Mouse (Mus musculus) neutrophil, adult 5-6 weeks (primary cell): Measurements from ENCODE around the gene Lemd2. TPM values are rescaled to one million over a fixed set of nuclear protein-coding genes. Genes with fewer than 3 reads are reported as not detected.
"Not testable (repeated sequence)": the region's sequence is repeated elsewhere in the genome, so short reads cannot be mapped to it uniquely, and the experiment has no call there.

Source experiments
- ATAC-seq: fragments of 151-379, 151-347 bp; 2 replicates; pipeline ENCODE4 v1.8.0; 2017; ENCODE audit warnings: mild to moderate bottlenecking, moderate TSS enrichment; ENCODE audit not compliant: insufficient number of reproducible peaks, poor library complexity, low FRiP score, severe bottlenecking; ENCODE audit errors: extremely low read depth
- total RNA-seq: library from RNA; stranded (forward); fragments of 200-1000 nt; gene quantifications from 2 replicates; pipeline ENCODE4 v1.2.3, GENCODE M21; 2017

Lemd2 gene
- total RNA-seq: 64.4 and 69.6 TPM in 2 replicates

- peak; percentile 96 for ATAC-seq
These were observed at the start of gene Lemd2 for GRCm38 (mm10) chr17:27204075-27204909. Gene Lemd2, minus strand, starts transcription at chr17:27204469.

GRCm38 (mm10) chr17:27251150-27251549, 46.9 kb upstream of the Lemd2 start:
- ATAC-seq: no peak

GRCm38 (mm10) chr17:27250461-27250860, 46.2 kb upstream of the Lemd2 start:
- ATAC-seq: no peak

GRCm38 (mm10) chr17:27249073-27249472, 44.8 kb upstream of the Lemd2 start:
- ATAC-seq: no peak

GRCm38 (mm10) chr17:27247680-27248386, 43.6 kb upstream of the Lemd2 start:
- ATAC-seq: no peak

DNA sequence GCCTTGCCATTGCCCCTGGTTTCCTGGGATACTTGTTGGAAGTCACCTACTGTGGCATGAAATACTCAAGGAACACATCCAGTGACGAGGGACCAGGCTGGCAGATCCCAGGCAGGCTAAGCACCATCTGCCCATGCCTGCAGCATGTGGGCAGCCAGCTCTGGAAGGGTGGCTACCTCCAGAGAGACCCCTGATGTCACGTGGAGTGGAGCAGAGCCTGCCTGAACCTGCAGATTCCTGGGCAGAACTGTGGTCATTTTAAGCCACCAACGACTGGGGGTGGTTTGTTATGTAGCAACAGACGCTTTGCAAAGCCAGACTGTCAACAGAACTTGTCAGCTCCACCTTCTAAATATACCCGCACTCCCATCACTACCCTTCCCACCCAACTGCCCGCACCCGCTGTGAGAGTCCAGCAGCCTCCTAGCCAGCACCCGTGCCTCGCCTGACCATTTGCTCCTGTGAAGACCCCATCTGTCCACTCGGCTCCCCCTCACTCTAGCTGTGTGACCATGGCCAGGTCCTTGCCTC, 41.6 kb upstream of the Lemd2 start:
- ATAC-seq: no peak

DNA sequence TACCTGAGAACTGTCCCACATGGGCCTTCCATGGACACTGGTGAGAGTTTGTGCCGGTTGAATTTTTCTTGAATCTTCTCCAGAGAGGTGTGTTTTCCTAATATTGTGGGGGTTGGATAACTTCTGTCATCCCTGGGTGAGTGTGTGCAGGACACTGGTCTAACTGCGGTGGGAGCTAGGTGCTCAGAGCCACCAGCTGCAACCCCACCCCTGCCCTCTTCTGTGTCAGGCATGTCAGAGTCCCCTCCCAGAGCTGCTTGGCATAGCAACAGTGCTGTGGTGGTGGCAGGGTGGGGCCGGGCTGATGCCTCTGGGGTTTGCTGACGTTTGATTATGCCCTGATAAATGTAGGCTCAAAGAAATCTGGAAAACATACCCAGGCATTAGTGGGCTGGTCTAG, 40.6 kb upstream of the Lemd2 start:
- ATAC-seq: no peak

DNA sequence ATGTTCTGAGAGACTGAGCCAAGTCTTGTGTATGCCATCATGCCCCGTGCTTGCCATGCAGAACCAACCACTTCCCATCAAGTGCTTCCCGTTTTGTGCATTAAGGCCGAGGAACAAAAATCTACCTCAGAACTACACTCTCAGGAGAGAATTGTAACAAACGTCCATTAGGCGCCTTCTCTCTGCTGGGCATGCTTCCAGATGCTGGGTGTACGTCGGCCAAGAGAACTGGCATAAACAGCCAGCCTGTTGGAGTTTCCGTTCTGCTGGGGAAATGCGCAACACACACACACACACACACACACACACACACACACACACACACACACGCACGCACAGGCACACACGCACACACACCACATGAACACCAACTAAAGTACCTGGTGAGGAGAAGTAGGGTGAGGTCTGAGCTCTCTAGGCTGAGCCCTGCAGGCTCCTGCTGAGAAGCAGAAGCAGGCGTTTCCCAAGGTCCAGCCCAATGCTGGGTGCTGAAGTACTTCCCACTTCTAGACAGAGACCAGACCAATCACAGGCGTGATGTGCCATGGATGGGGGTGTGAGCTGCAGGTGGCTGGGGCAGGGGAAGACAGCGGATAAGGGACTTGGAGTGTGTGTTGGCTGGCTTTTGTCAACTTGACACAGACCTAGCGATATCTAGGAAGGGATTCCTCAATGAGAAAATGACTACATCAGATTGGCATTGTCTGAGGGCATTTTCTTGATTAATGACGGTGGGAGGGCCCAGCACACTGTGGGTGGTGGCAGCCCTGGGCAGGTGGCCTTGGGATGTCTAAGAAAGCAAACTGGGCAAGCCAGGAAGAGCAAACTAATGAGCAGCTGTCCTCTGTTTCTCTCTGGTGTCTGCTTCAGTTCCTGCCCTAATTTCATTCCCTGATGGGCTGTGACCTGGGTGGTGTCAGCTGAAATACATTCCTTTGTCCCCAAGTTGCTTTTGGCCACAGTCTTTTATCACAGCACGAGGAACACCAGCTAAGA, 38.2 kb upstream of the Lemd2 start:
- ATAC-seq: peak; percentile 52; the same call in 1 of the 2 replicates

DNA sequence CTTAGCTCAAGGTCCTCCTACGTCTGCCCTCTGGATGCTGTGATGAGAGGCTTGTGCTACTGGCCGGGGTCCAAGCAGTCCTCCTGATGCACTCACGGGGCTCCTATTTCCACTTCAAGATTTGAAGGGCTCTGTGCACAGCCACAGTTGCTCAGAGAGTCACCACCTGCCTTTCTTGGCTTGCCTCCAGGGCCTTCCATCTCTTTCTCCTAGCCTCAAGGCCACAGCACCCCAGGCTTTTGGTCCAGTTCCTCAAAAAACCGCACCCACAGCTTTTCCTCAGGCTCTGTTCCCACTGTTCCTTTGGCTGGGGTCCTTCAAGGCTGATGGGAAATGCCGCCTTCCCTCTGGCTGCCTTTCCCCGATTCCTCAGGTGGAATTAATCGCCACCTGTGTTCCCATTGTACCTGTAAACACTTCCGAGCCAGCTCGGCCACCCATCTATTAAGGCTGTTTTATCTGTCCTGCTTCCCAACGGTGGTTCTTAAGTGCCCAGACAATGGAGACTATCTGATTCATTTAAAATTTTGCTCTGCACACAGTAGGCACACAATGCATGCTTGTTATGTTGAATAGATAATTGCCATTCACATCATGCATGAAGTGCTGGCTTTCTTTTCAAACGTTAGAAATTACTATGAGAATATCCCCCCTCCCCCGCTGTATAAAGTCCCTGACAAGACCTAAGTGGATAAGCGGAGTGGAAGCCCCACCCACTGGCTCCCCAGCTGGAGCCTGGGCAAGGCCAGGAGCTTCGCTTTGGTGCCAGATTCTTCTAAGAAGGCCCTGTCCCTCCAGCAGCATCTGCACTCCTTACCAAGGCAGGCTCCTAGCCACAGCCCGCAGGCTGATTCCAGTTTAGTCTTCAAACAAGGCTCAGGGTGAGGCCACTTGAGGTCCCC, 36.5 kb upstream of the Lemd2 start:
- ATAC-seq: no peak

DNA sequence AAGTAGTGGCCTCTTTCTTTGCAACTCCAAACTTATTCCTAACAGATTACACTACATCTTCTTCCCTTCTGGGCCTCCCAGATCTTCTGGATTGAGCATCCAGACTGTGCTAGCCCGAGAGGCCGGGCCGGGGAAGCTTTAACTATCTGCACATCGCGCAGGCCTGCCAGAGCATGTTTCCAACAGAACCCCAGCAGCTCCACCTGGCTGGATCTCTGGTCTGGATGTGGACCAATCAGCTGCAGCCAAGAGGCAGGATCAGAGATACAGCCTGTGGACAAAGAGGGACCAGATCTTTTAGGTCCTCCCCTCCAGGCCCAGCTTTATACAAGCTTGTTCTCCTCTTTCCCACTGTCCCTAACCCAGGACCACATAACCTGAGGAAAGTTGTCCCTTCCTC, 35.7 kb upstream of the Lemd2 start:
- no peak for ATAC-seq

GRCm38 (mm10) chr17:27238637-27239036, 34.4 kb upstream of the Lemd2 start:
- ATAC-seq: no peak

DNA sequence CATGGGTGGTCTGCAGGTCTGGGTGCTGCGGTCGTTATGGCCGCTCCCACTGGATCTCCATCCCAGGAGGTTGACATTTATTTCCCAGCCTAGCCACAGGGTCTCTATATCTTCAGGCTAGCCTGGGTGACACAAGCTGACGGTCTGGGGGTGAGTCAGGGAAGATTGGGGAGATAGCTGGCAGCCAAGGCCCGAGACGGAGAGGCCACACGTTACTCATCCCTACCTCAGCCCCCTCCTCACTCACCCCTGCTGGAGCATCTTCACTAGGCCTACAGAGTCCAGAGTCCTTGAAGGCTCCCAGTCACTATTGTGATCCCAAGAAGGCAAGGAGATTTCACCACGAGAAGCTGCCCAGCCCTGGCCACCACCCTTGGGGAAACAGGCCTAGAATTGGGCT, 33.5 kb upstream of the Lemd2 start:
- ATAC-seq: no peak

DNA sequence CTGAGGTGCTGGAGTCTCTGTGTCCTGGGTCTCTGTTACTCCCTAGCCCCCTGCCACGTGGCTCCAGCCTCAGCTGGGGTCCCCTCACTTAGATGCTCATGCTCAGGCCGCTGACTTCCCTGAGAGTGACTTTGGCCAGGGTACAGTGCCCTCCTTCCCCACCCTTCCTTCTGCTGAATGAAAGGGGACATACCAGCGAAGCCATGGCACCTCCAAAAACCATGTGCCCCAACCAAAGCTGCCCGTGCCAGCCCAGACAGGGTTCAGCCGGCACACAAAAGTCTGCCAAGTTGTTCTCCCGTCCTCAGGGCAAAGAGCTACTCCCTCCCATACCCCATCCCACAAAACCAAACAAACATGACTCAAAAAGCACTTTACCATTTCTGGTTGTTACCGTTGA, 29.0 kb upstream of the Lemd2 start:
- no peak for ATAC-seq

- no peak for ATAC-seq
These were observed 27.9 kb upstream of the Lemd2 start for GRCm38 (mm10) chr17:27232176-27232575.

GRCm38 (mm10) chr17:27231586-27231985, 27.3 kb upstream of the Lemd2 start:
- ATAC-seq: not testable (repeated sequence)

DNA sequence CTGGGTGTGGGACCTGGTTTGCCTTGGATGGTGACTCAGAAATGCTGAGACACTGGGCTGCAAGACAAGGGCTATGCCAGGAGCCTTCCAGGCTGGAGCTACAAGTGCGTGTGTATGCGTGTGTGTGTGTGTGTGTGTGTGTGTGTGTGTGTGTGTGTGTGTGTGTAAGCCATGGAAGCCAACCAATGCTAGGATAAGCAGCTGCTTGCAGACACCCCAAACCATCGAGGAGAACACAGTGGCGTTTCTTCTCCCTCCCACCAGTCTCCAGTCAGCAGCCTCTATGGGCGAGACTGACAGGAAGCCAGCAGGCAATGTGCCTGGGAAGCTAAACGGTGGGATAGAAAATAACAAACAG, 26.9 kb upstream of the Lemd2 start:
- no peak for ATAC-seq

DNA sequence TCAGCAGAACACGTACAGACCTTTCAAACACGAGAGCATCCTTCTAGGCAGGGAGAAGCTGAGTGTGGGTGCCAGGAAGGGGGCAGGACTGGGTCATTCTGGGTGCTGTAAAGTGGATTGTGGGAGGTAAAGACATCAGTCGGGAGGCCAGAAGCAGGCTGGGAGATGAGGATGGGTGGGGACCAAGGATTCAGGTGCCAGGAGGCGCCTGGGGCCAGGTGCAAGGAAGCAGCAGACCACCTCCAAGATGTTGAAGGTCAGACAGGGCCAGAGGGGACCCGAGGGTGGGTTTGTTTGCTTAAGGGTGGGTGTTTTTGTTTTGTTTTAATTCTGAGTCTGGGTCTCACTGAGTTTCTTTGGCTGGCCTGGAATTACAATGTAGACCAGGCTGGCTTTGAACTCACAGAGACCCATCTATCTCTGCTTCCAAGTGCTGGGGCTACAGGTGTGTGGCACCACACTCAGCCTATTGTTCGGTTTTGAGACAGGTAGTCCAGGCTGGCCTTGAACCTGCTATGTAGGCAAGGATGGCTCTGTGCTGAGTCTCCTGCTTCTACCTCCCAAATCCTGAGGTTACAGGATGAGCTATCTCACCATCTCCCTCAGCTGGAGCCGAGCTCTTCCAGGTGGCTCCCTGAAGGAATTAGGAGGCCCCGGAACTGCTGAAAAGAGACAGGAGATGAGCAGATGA, 26.3 kb upstream of the Lemd2 start:
- no peak for ATAC-seq
